Mouse (Mus musculus) kidney, embryonic 16.5 days (tissue): ENCODE measurements around the gene Rac1. TPM values are rescaled to one million over a fixed set of nuclear protein-coding genes. Genes with fewer than 3 reads are reported as not detected.
"Not testable (repeated sequence)": the region's sequence is repeated elsewhere in the genome, so short reads cannot be mapped to it uniquely, and the experiment has no call there.

Experiments
- ATAC-seq: fragments of 200-750 bp; cut with Nextera tagmentation; 2 replicates; pipeline ENCODE4 v1.8.0; 2017; ENCODE audit warnings: moderate TSS enrichment; ENCODE audit not compliant: low FRiP score, low TSS enrichment
- H3K27ac ChIP-seq: fragments of 300-500 bp; sonication (generic); 2 replicates; pipeline ENCODE4 v1.5.1; 2014; ENCODE audit warnings: low read length
- H3K27me3 ChIP-seq: fragments of 300-500 bp; sonication (generic); 2 replicates; pipeline ENCODE4 v1.6.1; 2014; ENCODE audit warnings: low read length, control low read depth, mixed read lengths; ENCODE audit not compliant: insufficient read depth
- H3K36me3 ChIP-seq: fragments of 300-500 bp; sonication (generic); 2 replicates; pipeline ENCODE4 v1.6.1; 2014; ENCODE audit warnings: low read length, control low read depth, mixed read lengths; ENCODE audit not compliant: insufficient read depth
- H3K4me1 ChIP-seq: fragments of 300-500 bp; sonication (generic); 2 replicates; pipeline ENCODE4 v1.6.1; 2014; ENCODE audit warnings: low read length, control low read depth, mixed read lengths; ENCODE audit not compliant: insufficient read depth
- H3K4me2 ChIP-seq: fragments of 300-500 bp; sonication (generic); replicated peaks from 2 replicates; pipeline ENCODE4 v1.6.1; 2014; ENCODE audit warnings: low read depth, low read length
- H3K4me3 ChIP-seq: fragments of 300-500 bp; sonication (generic); 2 replicates; pipeline ENCODE4 v1.5.1; 2014; ENCODE audit warnings: mild to moderate bottlenecking, low read length
- H3K9ac ChIP-seq: fragments of 300-500 bp; sonication (generic); replicated peaks from 2 replicates; pipeline ENCODE4 v1.6.1; 2014; ENCODE audit warnings: low read length
- H3K9me3 ChIP-seq: fragments of 300-500 bp; sonication (generic); 2 replicates; pipeline ENCODE4 v1.6.1; 2016; ENCODE audit warnings: low read length, control low read depth
- WGBS: fragments of 180-500 bp; shearing (Covaris S2); extraction: QIAGEN DNeasy Blood & Tissue Kit; methylation state at CpG from one replicate; pipeline ENCODE4 v1.1.7; 2014; 5-methylcytosine and 5-hydroxymethylcytosine counted together
- polyA plus RNA-seq: library from polyadenylated mRNA; unstranded; fragments of >200 nt; fragmentation: Nextera tagmentation; extraction: Ambion mirVana; gene quantifications from 2 replicates; pipeline ENCODE4 v1.2.1, GENCODE M21; 2015

Rac1 gene
- 300 and 435 TPM in 2 replicates for polyA plus RNA-seq

- H3K27me3 ChIP-seq: no peaks in the 10 kb centered on the region
- peak within 1 kb of the TSS; percentile 100 for H3K9ac ChIP-seq
- H3K9me3 ChIP-seq: no peaks in the 10 kb centered on the region
- peak within 1 kb of the TSS; percentile 94 for H3K4me3 ChIP-seq
- H3K36me3 ChIP-seq: 0 out of 2 replicates have a peak, but pooled peaks cover 4% of the 10 kb centered on the region
- peak; percentile 96 for ATAC-seq
- under 1% methylated on average over 90 of the region's 105 CpGs for WGBS
- H3K4me2 ChIP-seq: peak within 1 kb of the TSS; percentile 87
- H3K4me1 ChIP-seq: peaks cover 37% of the 10 kb centered on the region
- H3K27ac ChIP-seq: peak within 1 kb of the TSS; percentile 100
These were observed at the start of gene Rac1 for GRCm38 (mm10) chr5:143527486-143528307. Rac1 (minus strand) TSS chr5:143528036.

- Histone ChIP-seq H3K4me2 (no peak overlapping the region), H3K27ac (peak overlapping the region; percentile 29; the same call in 1 of the 2 replicates)
- peak; percentile 24; the same call in 1 of the 2 replicates for ATAC-seq
These were observed 46.7 kb upstream of the Rac1 start for GRCm38 (mm10) chr5:143574261-143575178.

GRCm38 (mm10) chr5:143573067-143573466, 45.2 kb upstream of the Rac1 start:
- no peak for ATAC-seq
- Histone ChIP-seq H3K27me3 (no peaks in the 10 kb centered on the region), H3K9ac (no peak overlapping the region), H3K4me2 (no peak overlapping the region), H3K4me1 (peaks cover 17% of the 10 kb centered on the region), H3K4me3 (no peak overlapping the region), H3K9me3 (no peaks in the 10 kb centered on the region), H3K27ac (no peak overlapping the region), H3K36me3 (no peaks in the 10 kb centered on the region)
- 94% methylated on average over 4 of the region's 4 CpGs for WGBS

More at GRCm38 (mm10) chr5:143574261-143575178, 46.7 kb upstream of the Rac1 start:
- 71% methylated on average over 19 of the region's 19 CpGs for WGBS
- Histone ChIP-seq H3K4me3 (no peak overlapping the region), H3K9me3 (no peaks in the 10 kb centered on the region), H3K4me1 (peaks cover 17% of the 10 kb centered on the region), H3K9ac (no peak overlapping the region), H3K27me3 (no peaks in the 10 kb centered on the region), H3K36me3 (no peaks in the 10 kb centered on the region)

GRCm38 (mm10) chr5:143572195-143572594, 44.4 kb upstream of the Rac1 start:
- no peak overlapping the region for H3K4me2 ChIP-seq
- H3K27me3 ChIP-seq: no peaks in the 10 kb centered on the region
- ATAC-seq: peak; percentile 81
- no peak overlapping the region for H3K4me3 ChIP-seq
- WGBS: 54% methylated on average over 5 of the region's 5 CpGs
- H3K36me3 ChIP-seq: no peaks in the 10 kb centered on the region
- H3K27ac ChIP-seq: peak overlapping the region; percentile 83
- no peaks in the 10 kb centered on the region for H3K9me3 ChIP-seq
- H3K9ac ChIP-seq: no peak overlapping the region
- peaks cover 17% of the 10 kb centered on the region for H3K4me1 ChIP-seq

- H3K36me3 ChIP-seq: no peaks in the 10 kb centered on the region
These were observed 40.0 kb upstream of the Rac1 start for GRCm38 (mm10) chr5:143567860-143568259.

GRCm38 (mm10) chr5:143567258-143567670, 39.4 kb upstream of the Rac1 start:
- no peak overlapping the region for H3K27ac ChIP-seq
- peaks cover 10% of the 10 kb centered on the region for H3K4me1 ChIP-seq
- H3K9me3 ChIP-seq: no peaks in the 10 kb centered on the region
- 92% methylated on average over 5 of the region's 5 CpGs for WGBS
- H3K27me3 ChIP-seq: no peaks in the 10 kb centered on the region
- H3K36me3 ChIP-seq: no peaks in the 10 kb centered on the region
- H3K9ac ChIP-seq: no peak overlapping the region
- no peak overlapping the region for H3K4me2 ChIP-seq
- H3K4me3 ChIP-seq: no peak overlapping the region
- 0 out of 2 replicates have a peak, but pooled peaks have one; percentile 17 for ATAC-seq

More at GRCm38 (mm10) chr5:143567860-143568259, 40.0 kb upstream of the Rac1 start:
- no peak overlapping the region for H3K4me3 ChIP-seq
- H3K27me3 ChIP-seq: no peaks in the 10 kb centered on the region
- H3K27ac ChIP-seq: no peak overlapping the region
- no peak for ATAC-seq
- no peaks in the 10 kb centered on the region for H3K9me3 ChIP-seq
- H3K9ac ChIP-seq: no peak overlapping the region
- 13% methylated on average over 6 of the region's 6 CpGs for WGBS
- no peak overlapping the region for H3K4me2 ChIP-seq
- peaks cover 12% of the 10 kb centered on the region for H3K4me1 ChIP-seq

GRCm38 (mm10) chr5:143566804-143567203, 39.0 kb upstream of the Rac1 start:
- H3K4me3 ChIP-seq, H3K27ac ChIP-seq, H3K36me3 ChIP-seq, H3K27me3 ChIP-seq, H3K9me3 ChIP-seq, H3K4me1 ChIP-seq, H3K4me2 ChIP-seq, ATAC-seq, H3K9ac ChIP-seq: not testable (repeated sequence)
- WGBS: 88% methylated on average over 6 of the region's 6 CpGs

- ATAC-seq: no peak; the same call in 1 of the 2 replicates
- 86% methylated on average over 14 of the region's 14 CpGs for WGBS
- Histone ChIP-seq H3K27ac (no peak overlapping the region), H3K9me3 (no peaks in the 10 kb centered on the region), H3K36me3 (no peaks in the 10 kb centered on the region), H3K4me2 (no peak overlapping the region), H3K4me1 (no peaks in the 10 kb centered on the region), H3K4me3 (no peak overlapping the region), H3K9ac (no peak overlapping the region), H3K27me3 (no peaks in the 10 kb centered on the region)
These were observed 33.8 kb upstream of the Rac1 start for GRCm38 (mm10) chr5:143561544-143562185.

- Histone ChIP-seq H3K4me2 (no peak overlapping the region), H3K4me3 (no peak overlapping the region), H3K27me3 (no peaks in the 10 kb centered on the region), H3K27ac (no peak overlapping the region), H3K36me3 (no peaks in the 10 kb centered on the region), H3K9ac (no peak overlapping the region), H3K9me3 (no peaks in the 10 kb centered on the region), H3K4me1 (no peaks in the 10 kb centered on the region)
- WGBS: 93% methylated on average over 4 of the region's 4 CpGs
- ATAC-seq: no peak
These were observed 33.2 kb upstream of the Rac1 start for GRCm38 (mm10) chr5:143561009-143561408.
